Mouse (Mus musculus): ENCODE measurements around the gene Cald1. TPM values are rescaled to one million over a fixed set of nuclear protein-coding genes. Genes with fewer than 3 reads are reported as not detected.

Gene Cald1
- polyA plus RNA-seq, 1 experiment, result 20.8 TPM

DNA sequence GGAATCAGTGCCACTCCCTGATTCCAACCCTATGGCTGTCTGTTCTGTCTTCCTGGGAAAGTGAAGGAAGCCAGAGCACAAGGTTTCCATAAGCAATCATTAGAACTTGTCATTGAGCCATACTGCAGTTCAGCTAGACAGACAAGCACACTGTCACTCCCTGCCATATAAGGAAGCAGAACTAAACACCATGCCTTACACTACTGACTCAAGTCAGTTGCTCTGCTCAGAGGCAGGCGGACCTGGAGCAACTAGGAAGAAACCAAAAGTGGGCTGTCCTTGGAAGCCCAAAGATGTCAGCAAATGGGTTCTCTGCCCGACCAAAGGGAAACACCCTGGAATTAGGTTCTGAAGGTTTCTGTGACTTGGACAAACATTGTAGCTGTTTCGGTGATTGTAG lies 10.3 kb downstream of the Cald1 start:
- Histone ChIP-seq H3K4me3 (ENCODE audit: insufficient read depth, low read length) (no peak overlapping the region), H3K27ac (ENCODE audit: insufficient read depth, low read length) (no peak overlapping the region), H3K4me1 (ENCODE audit: control insufficient read depth, insufficient read depth, low read length) (no peaks in the 10 kb centered on the region)
- TF ChIP-seq POLR2A (IDR thresholded peaks at IDR 0.05; ENCODE audit: extremely low read depth, insufficient read depth, low read length), result no peak
- TF ChIP-seq CTCF (IDR thresholded peaks at IDR 0.05; ENCODE audit: extremely low read depth, insufficient read depth, low read length), result no peak

DNA sequence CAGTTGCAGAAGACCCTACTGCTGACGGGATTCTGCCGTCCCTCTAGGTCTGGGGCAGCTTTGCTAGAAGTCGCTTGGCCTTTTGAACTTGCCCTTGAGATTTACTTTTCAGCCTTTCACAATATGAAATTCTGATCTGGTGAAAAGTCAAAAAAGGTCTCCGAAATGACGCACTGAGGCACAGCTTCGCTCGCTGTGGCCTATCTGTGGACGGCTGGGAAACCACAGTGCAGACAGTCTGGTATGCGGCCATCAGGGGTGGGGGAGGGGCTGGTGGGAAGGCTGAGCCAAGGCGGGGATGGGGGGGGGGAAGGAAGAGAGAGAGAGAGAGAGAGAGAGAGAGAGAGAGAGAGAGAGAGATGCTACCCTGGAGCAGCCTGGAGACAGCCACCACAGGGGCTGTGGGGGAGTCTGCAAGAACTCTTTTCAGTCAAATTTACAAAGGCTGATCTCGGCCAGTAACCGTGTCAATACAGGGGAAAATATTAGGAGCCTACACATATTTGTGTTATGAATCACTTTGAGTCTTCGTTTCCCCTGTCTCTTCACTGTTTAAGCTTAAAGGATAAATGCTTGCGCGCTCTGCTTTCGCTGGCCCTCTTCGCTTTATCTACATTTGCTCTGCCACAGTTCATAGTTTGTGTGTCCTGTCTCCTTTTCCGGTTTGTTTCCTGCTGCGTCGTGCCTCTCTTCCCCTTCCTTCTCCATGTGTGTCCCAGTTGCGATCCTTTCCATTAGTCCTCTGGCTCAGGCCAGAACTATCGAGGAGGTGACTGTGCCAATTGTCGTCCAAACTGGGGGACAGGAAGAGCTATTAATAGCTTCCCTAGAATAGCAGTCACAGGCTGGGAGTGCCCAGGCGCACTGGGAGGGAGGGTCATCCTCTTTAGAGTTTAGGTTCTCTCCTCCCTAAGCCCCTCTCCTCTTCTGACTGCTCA lies 11.9 kb downstream of the Cald1 start:
- Histone ChIP-seq H3K27ac (ENCODE audit: insufficient read depth, low read length) (no peak overlapping the region), H3K4me3 (ENCODE audit: insufficient read depth, low read length) (no peak overlapping the region), H3K4me1 (ENCODE audit: control insufficient read depth, insufficient read depth, low read length) (no peaks in the 10 kb centered on the region)
- TF ChIP-seq CTCF (IDR thresholded peaks at IDR 0.05; ENCODE audit: extremely low read depth, insufficient read depth, low read length) (no peak), POLR2A (IDR thresholded peaks at IDR 0.05; ENCODE audit: extremely low read depth, insufficient read depth, low read length) (no peak)

- TF ChIP-seq POLR2A (IDR thresholded peaks at IDR 0.05; ENCODE audit: extremely low read depth, insufficient read depth, low read length), result no peak
- TF ChIP-seq CTCF (IDR thresholded peaks at IDR 0.05; ENCODE audit: extremely low read depth, insufficient read depth, low read length), result no peak
- Histone ChIP-seq H3K4me3 (ENCODE audit: insufficient read depth, low read length) (no peak overlapping the region), H3K27ac (ENCODE audit: insufficient read depth, low read length) (no peak overlapping the region), H3K4me1 (ENCODE audit: control insufficient read depth, insufficient read depth, low read length) (no peaks in the 10 kb centered on the region)
These were observed 14.8 kb downstream of the Cald1 start for GRCm38 (mm10) chr6:34613122-34613521.

DNA sequence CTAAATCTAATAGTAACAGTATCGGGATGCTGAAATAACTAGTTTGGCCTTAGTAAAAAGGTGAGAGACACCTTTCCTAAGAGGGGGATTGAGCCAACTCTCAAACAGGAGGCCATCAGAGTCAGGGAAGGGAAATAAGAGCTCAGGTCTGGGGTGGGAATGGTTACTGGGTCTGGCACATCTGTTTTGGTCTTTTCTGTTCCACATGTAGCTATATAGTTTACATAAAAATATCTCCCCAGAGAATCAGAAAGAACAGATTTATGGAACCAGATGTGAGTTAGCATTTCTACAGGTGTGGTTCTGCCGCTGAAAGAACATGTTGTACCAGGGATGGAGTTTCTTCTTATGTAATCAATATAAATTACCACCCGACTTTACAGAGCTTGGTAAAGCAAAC lies 17.1 kb downstream of the Cald1 start:
- TF ChIP-seq POLR2A (IDR thresholded peaks at IDR 0.05; ENCODE audit: extremely low read depth, insufficient read depth, low read length) (no peak), CTCF (IDR thresholded peaks at IDR 0.05; ENCODE audit: extremely low read depth, insufficient read depth, low read length) (no peak)

GRCm38 (mm10) chr6:34619494-34619893 lies 21.2 kb downstream of the Cald1 start:
- Histone ChIP-seq H3K4me3 (ENCODE audit: insufficient read depth, low read length) (no peak overlapping the region), H3K4me1 (ENCODE audit: control insufficient read depth, insufficient read depth, low read length) (no peaks in the 10 kb centered on the region), H3K27ac (ENCODE audit: insufficient read depth, low read length) (no peak overlapping the region)
- TF ChIP-seq CTCF (IDR thresholded peaks at IDR 0.05; ENCODE audit: extremely low read depth, insufficient read depth, low read length) (no peak), POLR2A (IDR thresholded peaks at IDR 0.05; ENCODE audit: extremely low read depth, insufficient read depth, low read length) (no peak)

More for the DNA sequence above, 17.1 kb downstream of the Cald1 start:
- Histone ChIP-seq H3K27ac (ENCODE audit: insufficient read depth, low read length) (no peak overlapping the region), H3K4me1 (ENCODE audit: control insufficient read depth, insufficient read depth, low read length) (no peaks in the 10 kb centered on the region), H3K4me3 (ENCODE audit: insufficient read depth, low read length) (no peak overlapping the region)

- H3K27ac ChIP-seq (ENCODE audit: insufficient read depth, low read length), result no peak overlapping the region
- no peak overlapping the region for H3K4me3 ChIP-seq (ENCODE audit: insufficient read depth, low read length)
- H3K4me1 ChIP-seq (ENCODE audit: control insufficient read depth, insufficient read depth, low read length), result no peaks in the 10 kb centered on the region
- TF ChIP-seq POLR2A (IDR thresholded peaks at IDR 0.05; ENCODE audit: extremely low read depth, insufficient read depth, low read length), result no peak
- no peak for TF ChIP-seq CTCF (IDR thresholded peaks at IDR 0.05; ENCODE audit: extremely low read depth, insufficient read depth, low read length)
These were observed 21.9 kb downstream of the Cald1 start for GRCm38 (mm10) chr6:34620242-34620641.

- no peak overlapping the region for H3K4me3 ChIP-seq (ENCODE audit: insufficient read depth, low read length)
- H3K27ac ChIP-seq (ENCODE audit: insufficient read depth, low read length), result no peak overlapping the region
- no peaks in the 10 kb centered on the region for H3K4me1 ChIP-seq (ENCODE audit: control insufficient read depth, insufficient read depth, low read length)
- no peak for TF ChIP-seq CTCF (IDR thresholded peaks at IDR 0.05; ENCODE audit: extremely low read depth, insufficient read depth, low read length)
- no peak for TF ChIP-seq POLR2A (IDR thresholded peaks at IDR 0.05; ENCODE audit: extremely low read depth, insufficient read depth, low read length)
These were observed 24.6 kb downstream of the Cald1 start for GRCm38 (mm10) chr6:34622865-34623264.

DNA sequence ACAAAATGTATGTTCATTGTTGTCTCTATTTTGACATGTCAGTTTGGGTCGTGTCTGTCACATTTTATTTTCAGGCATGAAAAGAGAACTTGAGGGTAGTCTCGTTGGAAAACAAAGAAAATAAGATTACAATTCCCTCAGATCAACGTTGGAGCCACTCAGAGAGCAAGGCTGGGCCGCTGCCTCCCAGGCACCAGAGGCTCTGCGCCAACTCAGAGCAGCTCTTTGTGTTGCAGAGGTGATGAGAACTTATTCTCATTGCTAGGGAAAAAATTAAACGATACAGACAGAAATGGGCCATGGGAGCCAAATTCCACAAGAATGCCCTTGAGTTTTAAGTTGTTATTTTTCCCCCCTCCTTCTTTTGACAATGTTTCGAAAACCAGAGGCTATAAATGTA lies 25.0 kb downstream of the Cald1 start:
- Histone ChIP-seq H3K27ac (ENCODE audit: insufficient read depth, low read length) (no peak overlapping the region), H3K4me3 (ENCODE audit: insufficient read depth, low read length) (no peak overlapping the region), H3K4me1 (ENCODE audit: control insufficient read depth, insufficient read depth, low read length) (no peaks in the 10 kb centered on the region)
- no peak for TF ChIP-seq POLR2A (IDR thresholded peaks at IDR 0.05; ENCODE audit: extremely low read depth, insufficient read depth, low read length)
- TF ChIP-seq CTCF (IDR thresholded peaks at IDR 0.05; ENCODE audit: extremely low read depth, insufficient read depth, low read length), result no peak

- TF ChIP-seq POLR2A (IDR thresholded peaks at IDR 0.05; ENCODE audit: extremely low read depth, insufficient read depth, low read length), result no peak
- no peak for TF ChIP-seq CTCF (IDR thresholded peaks at IDR 0.05; ENCODE audit: extremely low read depth, insufficient read depth, low read length)
- no peaks in the 10 kb centered on the region for H3K4me1 ChIP-seq (ENCODE audit: control insufficient read depth, insufficient read depth, low read length)
- no peak overlapping the region for H3K27ac ChIP-seq (ENCODE audit: insufficient read depth, low read length)
- no peak overlapping the region for H3K4me3 ChIP-seq (ENCODE audit: insufficient read depth, low read length)
These were observed 26.2 kb downstream of the Cald1 start for GRCm38 (mm10) chr6:34624536-34624935.

Data from cortical plate, adult 2 months (tissue).